ENCODE assay signal across 11 mouse cellular contexts in the genomic region with DNA sequence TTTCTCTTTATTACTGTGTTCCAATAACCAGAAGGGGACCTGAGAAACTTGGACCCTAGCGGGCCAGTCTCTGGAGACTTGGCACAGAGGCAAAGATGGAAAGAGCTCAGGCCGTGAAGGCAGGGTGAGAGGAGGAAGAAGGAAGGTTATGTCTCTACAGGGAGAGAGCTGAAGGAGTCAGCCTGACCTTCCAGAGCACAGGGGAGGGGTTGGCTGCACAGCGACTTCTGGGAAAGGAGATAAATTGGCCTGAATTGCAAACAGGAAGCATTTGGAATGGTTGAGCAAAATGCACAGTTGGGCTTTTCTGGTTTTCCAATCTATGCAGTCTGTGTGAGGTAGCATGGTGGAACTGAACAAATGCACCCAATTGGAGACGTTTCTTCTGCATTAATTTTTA. TPM values are rescaled to one million over a fixed set of nuclear protein-coding genes. Genes with fewer than 3 reads are reported as not detected.
A peak's percentile ranks its signal among the peaks of the same experiment; 100 is the strongest.
DNase-seq lines count a peak whose midpoint lies in the region; ATAC-seq and TF ChIP-seq lines count a peak whose summit lies in the region.
"Had no signal": no experiment of that assay in that cellular context is flagged by ENCODE, and none has a peak within 500 bp of the region (broad histone marks: within the 10 kb centered on the region; RNA-seq: fewer than 3 reads in every experiment).

No protein-coding gene starts in this region.

- H3K27me3 ChIP-seq in lung, postnatal 0 days (replicated peaks; ENCODE audit: insufficient read depth, low read length) = no peaks in the 10 kb centered on the region
- H3K27me3 ChIP-seq in stomach, embryonic 15.5 days (replicated peaks) = no peaks in the 10 kb centered on the region
- peaks cover 10% of the 10 kb centered on the region; the same call in 1 of the 2 replicates for H3K27me3 ChIP-seq in forebrain, embryonic 10.5 days (ENCODE audit: poor library complexity, severe bottlenecking)

- H3K36me3 ChIP-seq in lung, postnatal 0 days (ENCODE audit: insufficient read depth, low read length) = no peaks in the 10 kb centered on the region
- H3K36me3 ChIP-seq in stomach, embryonic 15.5 days = no peaks in the 10 kb centered on the region
- H3K36me3 ChIP-seq in forebrain, embryonic 10.5 days (replicated peaks) = no peaks in the 10 kb centered on the region
- H3K36me3 ChIP-seq: forebrain, embryonic 15.5 days; hindbrain, embryonic 13.5 days had no signal

- peak; percentile 14 for DNase-seq in cerebellum, adult 9-10 months
- DNase-seq in cerebellum, postnatal 4 days (ENCODE audit: low spot score in 2 of 2) = no peak
- peak; percentile 17 for DNase-seq in lung, postnatal 0 days (ENCODE audit: low spot score)
- DNase-seq in lung, adult 18-20 months = no peak
- peak; percentile 39 to 53 for DNase-seq in heart, postnatal 10 days
- DNase-seq in right cerebral cortex, postnatal 25 days = no peak
- DNase-seq in forebrain, embryonic 10.5 days (ENCODE audit: extremely low spot score, low spot score) = no peak

- H3K4me3 ChIP-seq in lung, postnatal 0 days (ENCODE audit: low read depth, low read length) = no peak overlapping the region
- H3K4me3 ChIP-seq in stomach, embryonic 15.5 days (replicated peaks) = no peak overlapping the region
- H3K4me3 ChIP-seq in forebrain, embryonic 10.5 days = no peak overlapping the region
- H3K4me3 ChIP-seq: forebrain, embryonic 15.5 days; hindbrain, embryonic 13.5 days had no signal

- TF ChIP-seq CTCF in lung, postnatal 0 days (IDR thresholded peaks at IDR 0.05) = no peak

- no peaks in the 10 kb centered on the region for H3K9me3 ChIP-seq in lung, postnatal 0 days (ENCODE audit: low read length)
- no peaks in the 10 kb centered on the region for H3K9me3 ChIP-seq in stomach, embryonic 15.5 days
- no peaks in the 10 kb centered on the region for H3K9me3 ChIP-seq in forebrain, embryonic 10.5 days
- H3K9me3 ChIP-seq: forebrain, embryonic 15.5 days; hindbrain, embryonic 13.5 days had no signal

- no peak for ATAC-seq in lung, postnatal 0 days
- no peak for ATAC-seq in stomach, embryonic 15.5 days (ENCODE audit: insufficient read depth, low FRiP score, low read depth)
- ATAC-seq: forebrain, embryonic 15.5 days; midbrain, embryonic 16.5 days had no signal

- H3K9ac ChIP-seq in lung, postnatal 0 days (replicated peaks; ENCODE audit: low read depth) = no peak overlapping the region
- H3K9ac ChIP-seq in stomach, embryonic 15.5 days = no peak overlapping the region
- H3K9ac ChIP-seq: forebrain, embryonic 15.5 days; hindbrain, embryonic 13.5 days had no signal

- WGBS in lung, postnatal 0 days = 34% methylated on average over 4 of the region's 4 CpGs
- WGBS in stomach, embryonic 15.5 days = 44% methylated on average over 4 of the region's 4 CpGs
- 72% methylated on average over 4 of the region's 4 CpGs for WGBS in forebrain, embryonic 10.5 days

- no peak overlapping the region for H3K4me2 ChIP-seq in lung, postnatal 0 days (replicated peaks; ENCODE audit: low read depth, low read length)
- no peak overlapping the region for H3K4me2 ChIP-seq in stomach, embryonic 15.5 days
- H3K4me2 ChIP-seq: forebrain, embryonic 15.5 days; hindbrain, embryonic 13.5 days had no signal

- no peak for TF ChIP-seq EP300 in lung, postnatal 0 days (IDR thresholded peaks at IDR 0.05)

- no peaks in the 10 kb centered on the region for H3K4me1 ChIP-seq in lung, postnatal 0 days (ENCODE audit: insufficient read depth, low read depth, low read length)
- no peaks in the 10 kb centered on the region for H3K4me1 ChIP-seq in stomach, embryonic 15.5 days
- H3K4me1 ChIP-seq in forebrain, embryonic 10.5 days = peaks cover 17% of the 10 kb centered on the region

- peak overlapping the region; percentile 35; the same call in 1 of the 2 replicates for H3K27ac ChIP-seq in lung, postnatal 0 days (ENCODE audit: low read length)
- H3K27ac ChIP-seq in stomach, embryonic 15.5 days = 0 out of 2 replicates have a peak overlapping the region, but pooled peaks have one; percentile 1
- H3K27ac ChIP-seq in forebrain, embryonic 10.5 days = no peak overlapping the region
- H3K27ac ChIP-seq: forebrain, embryonic 15.5 days; hindbrain, embryonic 13.5 days had no signal

- intact Hi-C loops in heart, postnatal 10 days (cut with DNase I) = loop anchor here (10.0 kb wide), 1 partner anchor 372 kb away; no protein-coding TSS in a partner anchor

RNA-seq across cellular contexts. Expression of gene Wipi1, which starts 5.0 kb away (rescaled TPM):
- 51.4 and 65.1 TPM in 2 replicates for polyA plus RNA-seq in lung, postnatal 0 days (2015; fragmentation: Nextera tagmentation; extraction: Ambion mirVana)
- 100 to 1,000 TPM; 101 to 112 TPM for total RNA-seq in heart, postnatal 10 days (2021)
- polyA plus RNA-seq in stomach, embryonic 15.5 days (2015; fragmentation: Nextera tagmentation; extraction: Ambion mirVana) = 36.4 and 37.5 TPM in 2 replicates
- 15.7 and 18.4 TPM in 2 replicates for polyA plus RNA-seq in forebrain, embryonic 10.5 days (2016; fragmentation: Nextera tagmentation; extraction: Ambion mirVana)

RNA-seq across cellular contexts. Expression of gene Prkar1a, which starts 32.4 kb away (rescaled TPM):
- polyA plus RNA-seq in lung, postnatal 0 days (2015; fragmentation: Nextera tagmentation; extraction: Ambion mirVana) = 305 TPM in 2 replicates
- total RNA-seq in heart, postnatal 10 days (2021) = 100 to 1,000 TPM; 550 to 591 TPM
- polyA plus RNA-seq in stomach, embryonic 15.5 days (2015; fragmentation: Nextera tagmentation; extraction: Ambion mirVana) = 291 and 297 TPM in 2 replicates
- polyA plus RNA-seq in forebrain, embryonic 10.5 days (2016; fragmentation: Nextera tagmentation; extraction: Ambion mirVana) = 300 TPM in 2 replicates

Comparison
In these comparisons a context has a peak if more than half of its experiments do, and no peak if none do; other contexts are left out.
1. DNase-seq: peak in cerebellum, adult 9-10 months (single experiment), lung, postnatal 0 days (single experiment) and heart, postnatal 10 days (2 of 2); none in cerebellum, postnatal 4 days (0 of 2), lung, adult 18-20 months (0 of 2), right cerebral cortex, postnatal 25 days (single experiment) and forebrain, embryonic 10.5 days (single experiment).